Mouse (Mus musculus) cerebral cortex, adult 2 months (tissue): Measurements from ENCODE around the gene Pcp2.

ENCODE experiments used
- WGBS: fragments of 180-500 bp; shearing (Covaris S2); methylation state at CpG from one replicate; pipeline ENCODE4 v1.1.7; 2018; 5-methylcytosine and 5-hydroxymethylcytosine counted together

Pcp2 gene

DNA sequence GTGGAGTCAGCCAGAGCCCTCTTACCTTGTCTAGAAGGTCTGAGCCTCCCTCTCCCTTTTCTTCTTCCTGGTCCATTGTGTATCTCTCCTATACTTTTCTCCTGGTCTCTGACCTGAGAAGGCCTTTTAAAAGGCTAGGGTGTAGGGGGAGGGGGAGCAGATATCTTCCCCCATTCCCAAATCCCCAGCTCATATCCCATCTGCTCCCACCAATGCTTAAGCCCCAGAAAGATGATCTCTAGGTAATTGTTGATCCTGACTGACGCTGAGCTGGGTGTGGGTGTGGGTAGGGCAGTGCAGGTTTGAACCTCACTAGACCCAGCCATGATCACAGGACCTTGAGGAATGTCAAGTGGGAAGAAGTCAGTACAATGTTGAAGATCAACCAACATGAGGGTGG is at the start of gene Pcp2:
Gene Pcp2, minus strand, starts transcription at position 101 of the 400 bp plus-strand sequence.
- 69% methylated on average over 1 of the region's 1 CpGs for WGBS

DNA sequence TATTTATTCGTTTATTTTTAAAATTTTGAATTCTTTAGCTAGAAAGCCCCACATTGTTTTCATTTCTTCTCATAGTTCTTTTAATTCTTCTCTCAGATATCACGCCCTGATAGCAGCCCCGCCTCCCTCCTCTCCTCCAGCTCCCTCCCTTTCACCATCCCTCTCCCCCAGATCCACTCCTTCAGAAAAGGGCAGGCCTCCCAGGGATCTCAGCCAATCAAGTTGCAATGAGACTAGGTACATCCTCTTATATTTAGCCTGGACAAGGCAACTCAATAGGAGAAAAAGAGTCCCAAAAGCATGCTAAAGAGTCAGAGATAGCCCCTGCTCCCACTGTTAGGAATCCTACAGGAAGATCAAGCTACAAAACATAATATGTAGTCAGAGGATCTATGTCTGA is 49.3 kb upstream of the Pcp2 start:
- WGBS: 71% methylated on average over 3 of the region's 3 CpGs

DNA sequence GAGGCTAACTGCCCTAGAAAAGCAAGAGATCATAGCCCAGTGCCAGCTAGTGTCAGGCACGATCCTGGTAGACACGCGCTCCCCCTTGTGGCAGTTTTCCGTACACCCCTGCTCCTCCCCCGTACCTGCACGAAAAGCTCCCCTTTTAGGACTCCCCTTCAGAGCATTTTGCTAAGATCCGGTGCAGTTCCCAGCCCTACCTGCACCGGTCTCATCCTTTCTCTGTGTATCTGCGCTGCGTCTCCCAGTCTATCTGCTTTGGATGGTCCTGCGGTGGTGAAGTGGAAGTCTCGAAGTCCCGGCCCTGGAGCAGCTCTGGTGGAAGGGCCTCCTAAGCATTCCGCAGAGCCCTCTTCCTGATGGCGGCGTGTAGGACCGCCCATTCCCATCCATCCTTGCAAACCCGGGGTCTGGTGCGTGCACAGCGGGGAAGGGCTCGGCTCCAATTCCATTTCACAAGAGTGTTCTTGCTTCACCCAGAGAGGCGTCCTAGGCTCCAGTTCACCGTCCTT is 46.7 kb upstream of the Pcp2 start, which contains the start of gene Fcor:
Gene Fcor, minus strand, starts transcription at position 383 of the 512 bp plus-strand sequence.
- under 1% methylated on average over 23 of the region's 23 CpGs for WGBS

DNA sequence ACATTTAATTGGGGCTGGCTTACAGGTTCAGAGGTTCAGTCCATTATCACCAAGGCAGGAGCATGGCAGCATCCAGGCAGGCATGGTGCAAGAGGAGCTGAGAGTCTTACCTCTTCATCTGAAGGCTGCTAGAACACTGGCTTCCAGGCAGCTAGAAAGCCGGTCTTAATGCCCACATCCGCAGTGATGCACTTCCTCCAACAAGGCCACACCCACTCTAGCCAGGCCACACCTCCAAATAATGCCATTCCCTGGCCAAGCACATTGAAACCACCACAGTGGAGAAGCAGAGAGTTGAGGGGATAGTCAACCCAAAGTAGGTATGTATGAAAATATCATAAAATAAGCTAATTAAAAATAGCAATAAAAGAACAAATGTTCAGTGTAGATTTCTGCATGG is 45.0 kb upstream of the Pcp2 start:
- WGBS: 68% methylated on average over 2 of the region's 2 CpGs

DNA sequence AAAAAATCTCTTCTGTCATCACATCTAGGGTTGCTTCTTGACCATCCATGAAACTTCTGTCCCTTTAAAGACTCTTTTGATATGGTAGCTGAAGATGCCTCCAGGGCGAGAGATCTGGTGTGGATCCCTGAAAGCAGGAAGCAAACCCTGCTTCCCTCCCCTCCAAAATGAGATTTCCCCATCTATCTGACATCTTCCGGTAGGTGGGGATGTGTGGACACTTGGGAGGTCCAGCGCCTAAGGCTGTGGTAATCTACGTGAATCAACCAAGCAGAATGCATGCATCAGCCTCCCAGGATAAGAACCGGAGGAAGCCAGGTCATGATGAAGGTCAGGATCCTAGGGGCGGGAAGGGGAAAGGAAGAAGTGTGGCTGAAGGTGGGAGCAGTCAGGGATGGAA is 40.2 kb upstream of the Pcp2 start, which contains the start of gene Mcemp1:
Gene Mcemp1, plus strand, starts transcription at position 248 of the 400 bp plus-strand sequence.
- WGBS: 79% methylated on average over 6 of the region's 6 CpGs

DNA sequence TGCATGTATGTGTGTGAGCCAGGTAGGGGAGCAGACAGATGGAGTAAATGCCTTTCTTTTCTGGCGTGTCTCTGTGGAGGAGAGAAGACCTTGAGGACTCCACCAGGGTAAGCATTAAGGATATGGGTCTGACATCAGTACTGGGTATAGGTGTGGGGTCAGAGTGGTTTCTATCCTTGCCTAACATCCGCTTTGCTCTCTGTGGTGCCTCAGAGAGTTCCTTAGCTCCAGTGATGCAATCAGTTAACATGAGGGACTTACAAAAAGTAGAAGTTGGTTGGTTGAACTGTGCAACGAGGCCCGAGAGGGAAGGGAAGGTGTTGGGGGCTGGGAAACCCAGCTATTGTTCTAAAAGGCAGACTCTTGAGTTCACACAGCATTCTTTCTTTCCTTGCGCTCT is 39.1 kb upstream of the Pcp2 start:
- 59% methylated on average over 5 of the region's 5 CpGs for WGBS

DNA sequence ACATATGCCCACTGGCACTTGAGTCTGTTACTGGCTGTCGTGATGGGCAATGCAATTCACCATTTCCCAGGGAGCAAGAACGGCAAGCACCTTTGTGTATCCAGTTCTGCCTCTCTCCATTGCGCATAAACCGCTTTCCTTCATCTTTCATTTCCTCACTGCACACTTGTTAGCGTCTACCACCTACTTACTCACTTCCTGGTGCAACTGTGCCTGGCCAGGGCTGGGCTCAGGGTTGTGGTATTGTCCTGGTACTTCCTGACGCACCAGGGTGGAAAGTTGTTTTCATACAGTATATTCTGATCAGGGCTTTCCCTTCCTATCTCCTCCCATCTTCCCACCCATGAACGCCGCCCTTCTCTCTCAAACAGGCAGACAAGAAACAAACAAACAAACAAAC is 35.5 kb upstream of the Pcp2 start:
- 72% methylated on average over 8 of the region's 8 CpGs for WGBS

DNA sequence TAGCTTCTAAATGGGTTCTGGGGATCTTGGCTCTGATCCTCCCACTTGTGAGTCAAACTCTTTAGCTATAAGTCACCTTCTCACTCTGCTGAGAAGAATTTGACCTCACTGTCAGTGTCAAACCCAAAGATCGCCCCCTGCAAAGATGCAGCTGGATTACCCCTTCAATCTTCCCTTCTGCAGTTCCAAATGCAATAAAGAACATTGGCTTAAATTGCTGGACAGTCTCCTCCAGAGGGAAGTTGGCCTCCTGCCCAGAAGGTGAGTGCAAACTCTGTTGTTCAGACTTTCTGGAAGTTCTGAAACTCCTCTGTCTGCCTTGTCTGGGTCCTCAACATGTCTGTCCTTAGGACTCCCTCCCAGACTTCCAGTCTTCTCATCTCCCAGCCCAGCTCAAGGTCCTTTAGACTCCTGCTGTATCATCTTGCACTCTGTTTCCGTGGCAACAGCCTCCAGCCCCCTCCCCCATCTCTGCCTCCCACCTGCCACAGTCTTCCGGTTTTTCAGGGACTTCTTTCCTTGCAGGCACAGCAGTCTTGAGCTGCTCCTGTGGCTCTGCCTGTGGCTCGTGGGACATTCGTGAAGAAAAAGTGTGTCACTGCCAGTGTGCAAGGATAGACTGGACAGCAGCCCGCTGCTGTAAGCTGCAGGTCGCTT is 31.5 kb upstream of the Pcp2 start:
- WGBS: 20% methylated on average over 7 of the region's 7 CpGs

DNA sequence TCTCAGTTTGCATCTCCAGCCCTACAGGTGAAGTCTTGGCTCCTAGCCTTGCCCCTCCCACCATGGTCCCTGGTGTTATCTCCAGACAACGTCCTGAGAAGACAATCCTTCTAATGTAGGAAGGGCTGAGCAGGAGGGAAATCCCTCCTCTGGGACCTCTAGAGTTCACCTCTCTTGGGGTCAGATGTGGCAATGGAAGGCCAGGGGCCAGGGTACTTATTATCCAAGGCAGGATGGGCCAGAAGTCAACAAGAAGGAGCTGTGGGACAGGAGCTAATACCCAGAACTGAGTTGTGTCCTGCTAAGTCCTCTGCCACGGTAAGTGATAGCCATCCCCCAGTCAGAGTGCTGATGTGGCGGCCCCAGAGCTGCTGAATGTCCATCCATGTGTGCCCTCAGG is 30.2 kb upstream of the Pcp2 start, which contains the start of gene Retn:
Gene Retn, plus strand, starts transcription at position 245 of the 400 bp plus-strand sequence.
- 80% methylated on average over 3 of the region's 3 CpGs for WGBS

DNA sequence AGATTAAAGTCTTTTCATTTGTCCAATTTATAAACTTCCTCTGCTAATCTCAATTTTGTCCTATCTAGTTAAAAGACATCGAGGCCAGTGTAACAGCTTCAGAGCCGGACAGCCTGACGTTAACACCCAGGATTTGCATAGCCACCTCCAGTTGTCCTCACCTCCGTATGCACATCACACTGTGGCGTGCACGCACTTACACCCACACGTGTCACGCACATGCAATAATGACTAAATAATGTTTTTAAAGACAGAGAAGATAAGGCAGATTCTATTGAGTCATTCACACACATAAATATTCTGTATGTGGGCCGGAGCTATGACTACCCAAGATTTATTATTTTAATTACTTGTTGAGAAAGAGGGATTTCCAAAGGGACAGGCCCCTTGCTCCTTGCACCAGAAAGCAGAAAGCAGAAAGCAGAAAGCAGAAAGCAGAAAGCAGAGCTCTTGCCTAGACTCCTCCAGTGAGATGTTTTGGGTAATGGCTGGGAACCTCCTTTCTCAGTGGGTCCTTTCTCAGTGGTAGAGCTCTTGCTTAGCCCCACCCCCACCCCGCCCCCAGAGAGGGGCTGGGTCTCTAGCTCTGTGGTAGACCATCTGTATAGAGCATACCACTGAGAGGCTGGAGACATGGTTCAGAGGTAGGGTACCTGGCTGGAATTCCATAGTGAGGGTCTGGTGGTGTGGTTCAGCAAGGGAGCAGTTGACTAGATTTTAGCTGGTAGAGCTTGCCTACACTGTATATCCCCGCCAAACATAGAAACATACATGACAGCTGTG is 29.6 kb upstream of the Pcp2 start:
- WGBS: 69% methylated on average over 11 of the region's 11 CpGs

DNA sequence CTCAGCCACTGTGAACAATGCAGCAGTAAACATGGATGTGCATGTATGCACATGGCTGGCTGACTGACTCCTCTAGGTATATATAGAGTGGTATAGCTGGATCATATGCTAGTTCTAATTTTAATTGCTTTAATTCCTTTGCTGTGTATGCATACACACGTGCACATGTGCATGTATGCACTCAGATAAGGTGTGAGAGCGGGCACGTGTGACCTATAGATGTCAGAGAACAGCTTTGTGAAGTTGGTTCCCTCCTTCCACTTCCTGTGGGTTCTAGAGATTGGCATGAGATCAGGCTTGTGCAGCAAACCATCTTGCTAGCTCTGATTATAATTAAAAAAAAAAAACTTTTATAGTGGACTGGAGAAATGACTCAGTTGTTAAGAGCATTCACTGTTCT is 27.5 kb upstream of the Pcp2 start:
- WGBS: 71% methylated on average over 3 of the region's 3 CpGs

DNA sequence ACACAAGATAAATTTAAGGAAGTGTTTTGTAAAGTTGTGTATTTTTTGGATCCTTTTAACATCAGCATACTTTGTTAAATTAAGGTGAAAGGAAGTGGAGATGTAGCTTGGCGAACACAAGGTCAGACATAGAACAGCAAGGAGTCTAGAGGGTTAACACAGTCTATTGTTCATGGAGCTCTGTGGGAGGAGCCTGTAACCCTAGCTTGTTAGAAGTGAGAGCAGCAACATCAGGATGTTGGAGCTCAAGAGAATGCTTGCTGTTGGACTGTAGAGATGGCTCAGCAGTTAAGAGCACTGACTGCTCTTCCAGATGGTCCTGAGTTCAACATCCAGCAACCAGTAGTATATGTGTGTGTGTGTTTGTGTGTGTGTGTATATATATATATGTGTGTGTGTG is 23.6 kb upstream of the Pcp2 start:
- 56% methylated on average over 1 of the region's 1 CpGs for WGBS

DNA sequence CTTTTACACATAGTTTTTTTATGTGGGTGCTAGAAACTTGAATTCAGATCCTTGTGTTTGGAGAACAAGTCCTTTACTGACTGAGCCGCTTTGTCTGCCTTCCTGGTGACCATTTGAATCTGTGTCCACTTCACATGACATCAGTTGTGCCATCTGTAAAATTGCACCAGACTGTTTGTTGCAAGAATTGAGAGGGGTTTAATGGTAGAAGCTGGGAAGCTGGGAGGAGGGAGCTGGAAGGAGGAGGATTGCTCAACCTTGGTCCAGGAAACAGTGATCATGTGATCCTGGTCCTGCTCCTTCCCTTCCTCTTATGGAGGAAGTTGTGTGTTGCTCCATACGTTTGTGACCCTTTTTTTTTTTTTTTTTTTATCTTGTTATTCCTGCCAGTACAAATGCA is 22.9 kb upstream of the Pcp2 start:
- WGBS: 65% methylated on average over 2 of the region's 2 CpGs

DNA sequence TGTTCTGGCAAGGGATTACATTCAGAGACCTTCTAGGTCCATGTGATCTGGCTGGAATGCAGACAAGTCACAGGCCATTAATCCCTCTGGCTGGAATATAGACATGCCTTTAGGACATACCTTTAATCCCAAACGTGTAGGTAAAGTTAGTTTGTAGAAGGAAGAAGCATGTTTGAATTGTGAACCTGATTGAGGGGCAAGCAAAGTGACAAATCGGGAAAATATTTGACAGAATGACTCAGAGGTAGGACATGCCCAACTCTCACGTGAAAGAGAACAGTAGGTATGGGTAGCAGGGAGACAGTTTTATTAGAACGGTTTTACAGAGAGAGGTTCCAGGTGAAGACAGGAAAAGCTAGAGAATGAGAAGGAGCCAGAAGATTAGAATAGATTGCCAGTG is 22.2 kb upstream of the Pcp2 start:
- 87% methylated on average over 4 of the region's 4 CpGs for WGBS

DNA sequence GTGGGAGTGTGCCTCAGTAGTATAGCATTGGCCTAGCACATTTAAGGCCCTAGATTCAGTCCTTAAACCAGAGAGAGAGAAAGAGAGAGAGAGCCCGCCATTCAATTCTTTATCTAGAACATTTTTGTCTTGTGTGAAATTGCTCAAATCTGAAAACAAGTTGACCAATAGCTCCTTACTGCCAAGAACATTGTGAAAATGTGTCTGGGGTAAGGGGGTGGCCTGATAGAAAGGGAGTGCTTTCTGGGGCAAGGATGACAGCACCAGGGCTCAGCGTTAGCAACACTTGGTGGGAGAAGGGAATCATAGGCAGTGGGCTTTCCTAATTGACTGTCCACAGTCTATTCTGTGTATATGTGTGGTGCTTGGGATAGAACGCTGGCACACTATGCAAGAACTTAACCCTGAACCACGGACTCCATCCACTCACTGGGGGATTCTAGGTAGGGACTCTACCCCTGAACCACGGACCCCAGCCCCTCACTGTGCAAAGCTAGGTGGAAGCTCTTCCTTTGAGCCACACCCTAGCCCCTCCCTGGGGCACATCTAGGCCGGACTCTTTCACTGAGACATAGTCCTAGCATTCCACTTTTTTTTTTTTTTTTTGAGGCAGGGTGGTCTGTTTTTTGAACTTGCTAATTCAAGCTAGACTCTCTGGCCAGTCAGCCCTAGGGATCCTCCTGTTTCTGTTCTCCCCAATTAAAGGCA is 21.6 kb upstream of the Pcp2 start:
- 88% methylated on average over 6 of the region's 6 CpGs for WGBS

DNA sequence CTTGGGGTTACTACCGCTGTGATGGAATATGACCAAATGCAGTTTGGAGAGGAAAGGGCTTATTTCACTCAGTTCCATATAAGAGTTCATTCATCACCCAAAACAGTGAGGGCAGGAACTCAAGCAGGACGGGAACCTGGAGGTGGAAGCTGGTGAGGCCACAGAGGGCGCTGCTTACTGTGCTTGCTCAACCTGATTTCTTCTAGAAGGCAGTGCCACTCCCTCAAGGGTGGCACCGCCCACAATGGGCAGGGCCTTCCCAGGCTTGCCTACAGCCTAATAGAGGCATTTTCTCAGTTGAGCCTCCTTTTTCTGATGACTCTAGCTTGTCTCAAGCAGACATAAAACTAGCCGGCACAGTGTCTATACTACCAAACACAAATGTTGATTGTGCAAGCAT is 20.5 kb upstream of the Pcp2 start:
- WGBS: 38% methylated on average over 5 of the region's 5 CpGs

DNA sequence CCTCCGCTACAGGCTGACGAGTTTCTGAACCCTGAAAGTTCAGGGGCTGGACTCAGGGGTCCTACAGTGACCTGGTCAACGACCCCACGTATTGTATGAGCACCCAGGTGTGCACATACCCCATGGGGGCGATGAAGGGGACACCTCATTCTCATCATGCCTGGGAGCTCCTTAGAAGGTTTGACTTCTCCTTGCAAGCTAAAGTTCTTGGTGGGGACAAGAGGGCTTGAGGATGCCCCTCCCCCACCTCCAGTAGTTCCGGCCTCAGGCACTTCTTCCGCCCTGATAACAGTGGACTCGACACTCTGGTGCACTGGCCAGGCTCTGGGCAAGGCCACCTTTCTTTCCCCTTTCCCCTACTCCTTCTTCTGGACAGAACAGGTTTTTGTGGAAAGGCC is 6.1 kb upstream of the Pcp2 start:
- WGBS: 24% methylated on average over 8 of the region's 8 CpGs

DNA sequence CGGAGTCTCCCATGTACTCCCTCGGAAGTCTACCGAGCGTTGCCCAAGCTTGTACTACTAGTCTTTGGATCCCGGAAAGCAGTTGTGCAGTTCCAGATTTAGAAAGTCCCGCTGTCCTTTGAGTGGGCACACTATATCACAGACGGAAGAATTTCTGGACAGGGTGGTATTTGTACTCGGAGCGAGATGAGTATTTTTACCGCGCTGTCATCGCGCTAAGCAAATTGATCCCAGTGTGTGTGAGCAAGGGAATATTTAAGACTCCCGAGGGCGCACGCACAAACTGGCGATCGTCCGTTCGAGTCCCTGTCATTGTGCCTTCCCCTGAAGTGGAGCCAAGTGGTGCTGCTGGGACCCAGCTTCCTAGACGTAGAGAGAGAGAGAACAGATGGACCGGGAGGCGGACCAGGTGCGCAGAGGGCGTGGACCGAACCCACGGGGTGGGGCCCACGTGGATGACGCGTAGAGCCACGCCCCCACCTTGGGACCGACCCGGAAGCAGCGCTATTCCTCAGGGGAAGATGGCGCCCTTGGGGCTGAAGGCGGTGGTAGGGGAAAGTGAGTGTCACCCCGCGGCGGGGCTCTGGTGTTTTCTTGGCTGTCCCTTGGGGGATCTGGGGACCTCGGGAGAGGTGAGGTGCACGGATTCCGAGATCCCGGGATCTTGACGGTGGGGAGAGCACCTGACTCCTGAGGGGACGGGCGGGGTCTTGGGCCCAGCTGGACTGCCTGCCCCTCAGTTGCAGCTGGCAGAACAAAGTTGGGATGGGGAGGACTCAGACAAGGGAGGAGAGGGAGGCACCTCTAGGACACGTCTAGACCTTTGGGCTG is 5.5 kb upstream of the Pcp2 start, which contains the start of gene Stxbp2:
Gene Stxbp2, plus strand, starts transcription at position 309 of the 831 bp plus-strand sequence.
- WGBS: 4% methylated on average over 47 of the region's 47 CpGs

DNA sequence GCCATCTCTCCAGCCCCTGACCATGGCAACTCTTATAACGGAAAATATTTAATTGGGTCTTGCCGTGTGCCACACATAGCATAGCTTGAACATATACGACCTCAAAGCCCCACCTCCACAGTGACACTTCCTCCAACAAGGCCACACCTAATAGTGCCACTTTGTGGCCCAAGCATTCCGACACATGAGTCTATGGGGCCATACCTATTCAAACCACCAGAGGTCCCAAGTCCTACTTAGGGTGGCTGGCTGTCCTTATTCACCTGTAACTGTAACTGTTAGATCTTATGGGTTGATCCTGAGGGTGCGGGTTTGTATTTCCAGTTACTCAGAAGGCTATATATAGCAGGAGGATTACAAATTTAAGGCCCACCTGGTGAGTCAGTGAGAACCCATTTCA is 2.7 kb upstream of the Pcp2 start:
- 30% methylated on average over 5 of the region's 5 CpGs for WGBS

DNA sequence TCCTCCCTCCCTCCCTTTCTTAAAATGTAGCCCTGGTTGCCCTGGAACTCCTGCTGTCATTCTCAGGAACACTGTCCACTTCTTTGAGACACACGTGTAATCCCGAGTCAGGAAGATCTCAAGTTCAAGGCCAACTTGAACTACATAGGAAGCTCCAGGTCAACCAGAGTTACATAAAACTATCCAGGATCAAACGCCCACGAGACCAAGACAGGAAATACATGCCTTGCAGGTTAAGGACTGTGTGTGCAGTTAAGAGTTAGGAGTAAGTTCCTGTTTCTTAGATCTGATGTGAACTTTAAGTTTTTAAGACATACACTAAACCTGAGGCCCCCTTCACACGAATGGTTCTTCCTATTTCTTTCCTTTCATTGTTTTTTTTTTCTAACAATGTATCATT is 1.6 kb upstream of the Pcp2 start:
- 60% methylated on average over 5 of the region's 5 CpGs for WGBS

DNA sequence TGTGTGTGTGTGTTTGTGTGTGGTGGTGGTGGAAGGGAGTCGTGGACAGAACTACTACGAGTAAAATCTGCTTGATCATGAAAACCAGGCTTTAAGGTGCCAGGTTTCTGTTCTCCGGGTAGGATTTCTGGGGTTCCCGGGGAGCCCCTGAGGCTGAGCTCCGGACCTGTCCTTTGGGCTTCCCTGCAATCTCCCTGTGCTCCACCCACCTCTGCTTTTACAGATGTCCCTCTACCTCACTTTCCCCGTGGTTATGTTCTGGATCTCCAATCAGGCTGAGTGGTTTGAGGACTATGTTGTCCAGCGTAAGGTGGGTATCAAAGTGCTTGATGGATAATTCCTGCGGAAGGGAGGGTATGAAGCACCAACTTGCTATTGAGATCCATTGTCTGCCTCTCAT is 3.2 kb downstream of the Pcp2 start:
- 55% methylated on average over 8 of the region's 8 CpGs for WGBS
